Mouse (Mus musculus) cerebellum, postnatal 14 days (tissue): Measurements from ENCODE around the gene Tceal8.
"Not testable (repeated sequence)": the region's sequence is repeated elsewhere in the genome, so short reads cannot be mapped to it uniquely, and the experiment has no call there.

ENCODE experiments used
- DNase-seq, 2 experiments: peaks; one replicate each; pipeline ENCODE4 v3.0.0; 2021; ENCODE audit warnings: mixed read lengths in 2 of 2

Gene Tceal8

DNA sequence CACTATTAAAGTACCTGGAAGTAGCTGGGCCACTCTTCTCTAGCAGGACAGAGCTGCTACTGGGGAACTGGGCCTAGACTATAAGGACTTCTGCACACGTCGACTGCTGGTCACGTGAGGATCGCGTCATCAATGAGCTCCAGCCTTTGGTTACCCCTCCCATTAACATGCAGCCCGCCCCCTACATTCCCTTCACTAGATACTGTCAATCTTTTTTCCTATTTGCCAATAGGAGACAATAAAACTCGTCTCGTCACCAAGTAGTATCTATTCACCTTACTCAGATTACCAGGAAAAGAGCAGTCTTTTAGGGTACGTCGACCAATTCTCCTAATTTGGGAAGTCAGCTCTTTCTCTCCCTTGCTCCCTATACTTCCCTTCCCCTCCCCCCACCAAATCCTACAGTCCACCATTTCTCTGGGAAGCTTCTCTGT is at the start of gene Tceal8:
Tceal8 (minus strand) TSS at position 225 of the 434 bp plus-strand sequence.
- DNase-seq: peak; percentile 79 to 80

DNA sequence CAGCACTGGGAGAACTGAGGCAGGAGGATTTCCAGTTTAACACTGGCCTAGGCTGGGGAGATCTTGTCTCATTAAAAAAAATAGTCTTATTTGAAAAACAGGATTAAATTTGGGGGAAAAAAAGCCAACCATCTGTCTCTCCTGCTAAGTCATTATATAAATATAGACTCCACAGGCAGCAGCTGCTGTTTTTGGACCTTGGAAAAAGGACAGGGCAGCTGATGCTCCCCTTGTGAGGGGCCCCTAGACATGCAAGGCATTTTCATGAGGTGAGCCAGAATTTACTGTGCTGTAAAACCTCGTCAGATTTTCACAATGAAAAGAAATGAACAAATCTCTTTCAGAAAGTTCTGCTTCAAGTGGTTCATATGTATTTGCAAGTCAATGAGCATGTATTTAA is 44.2 kb upstream of the Tceal8 start:
- no peak for DNase-seq

DNA sequence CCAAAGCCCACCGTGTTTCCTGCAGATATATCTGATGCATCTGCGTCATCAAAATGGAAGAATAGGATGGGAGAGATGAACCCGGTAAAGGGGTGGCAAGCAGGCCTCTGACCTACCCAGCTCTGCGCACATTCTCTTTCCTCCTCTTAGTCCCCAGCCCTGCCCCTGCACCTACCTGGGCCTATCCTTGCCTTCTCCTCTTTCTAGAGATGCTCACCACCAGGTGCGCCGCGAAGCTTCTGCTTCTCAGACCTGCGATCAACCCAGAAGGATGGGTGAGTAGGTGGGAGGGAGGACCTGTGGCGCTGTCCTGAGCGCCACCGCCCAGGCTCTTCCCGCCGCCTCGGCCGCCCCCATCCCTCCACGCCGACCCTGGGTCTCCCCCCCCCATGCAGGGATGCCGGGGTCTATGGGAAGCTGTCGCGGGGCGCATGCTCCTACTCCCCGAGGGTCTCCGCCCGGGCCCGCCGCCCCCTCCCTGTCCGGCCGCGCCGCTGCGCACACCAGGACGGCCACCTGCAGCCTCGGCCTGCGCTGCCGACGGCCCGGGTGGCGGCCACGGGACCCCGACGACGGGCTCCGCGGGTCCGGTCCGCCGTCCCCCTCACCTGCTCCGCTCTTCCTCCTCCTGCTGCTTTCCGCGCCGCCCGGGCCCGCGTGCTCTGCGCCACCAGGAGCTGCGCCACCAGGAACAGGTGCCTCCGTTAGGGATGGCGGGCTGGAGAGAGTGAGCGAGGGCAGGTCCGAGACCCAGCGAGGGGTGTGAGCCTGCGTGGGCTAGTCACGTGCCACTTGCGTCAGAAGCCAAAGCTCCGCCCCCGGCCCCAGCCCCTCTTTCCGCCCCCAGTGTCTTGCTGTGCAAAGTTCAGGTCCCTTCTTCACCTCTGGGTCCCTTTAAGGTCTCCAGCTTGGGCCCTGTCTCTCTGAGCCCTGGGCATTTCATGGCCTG is 42.9 kb upstream of the Tceal8 start, which contains the start of the genes Tceal7 and Bex1:
Tceal7 (plus strand) TSS at position 51 of the 949 bp plus-strand sequence.
Bex1 (minus strand) TSS at position 785 of the 949 bp plus-strand sequence.
- peak in 1 of 2 experiments; percentile 22 for DNase-seq

DNA sequence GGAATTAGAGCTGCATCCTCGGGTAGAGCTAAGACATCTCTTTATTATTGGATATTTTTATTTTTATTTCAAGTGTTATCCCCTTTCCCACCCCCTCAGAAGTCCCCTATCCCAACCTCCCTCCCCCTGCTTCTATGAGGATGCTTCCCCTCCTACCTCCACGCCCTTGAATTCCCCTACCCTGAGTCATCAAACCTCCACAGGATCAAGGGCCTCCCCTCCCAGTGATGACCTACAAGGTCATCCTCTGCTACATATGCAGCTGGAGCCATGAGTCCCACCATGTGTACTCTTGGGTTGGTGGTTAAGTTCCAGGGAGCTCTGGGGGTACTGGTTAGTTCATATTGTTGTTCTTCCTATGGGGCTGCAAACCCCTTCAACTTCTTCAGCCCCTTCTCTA is 41.3 kb upstream of the Tceal8 start:
- no peak for DNase-seq

DNA sequence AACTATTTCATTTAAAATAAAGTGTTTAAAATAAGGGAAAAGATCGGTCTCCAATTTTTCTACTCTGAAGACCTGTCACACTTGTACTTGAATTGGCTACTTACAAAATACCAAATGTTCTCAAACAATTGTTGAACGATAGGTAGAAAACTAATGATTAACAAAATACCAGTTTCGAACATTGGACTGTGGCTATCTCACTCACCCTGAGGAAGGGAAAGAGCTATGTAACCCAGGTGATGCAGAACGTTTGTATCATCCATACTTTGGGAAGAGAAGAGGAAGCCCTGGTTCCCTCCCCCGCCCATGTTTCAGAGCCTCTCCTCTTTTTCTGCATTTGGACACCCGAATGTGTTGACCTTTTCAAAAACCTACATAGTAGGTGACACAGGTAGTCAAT is 32.3 kb upstream of the Tceal8 start:
- DNase-seq: no peak

DNA sequence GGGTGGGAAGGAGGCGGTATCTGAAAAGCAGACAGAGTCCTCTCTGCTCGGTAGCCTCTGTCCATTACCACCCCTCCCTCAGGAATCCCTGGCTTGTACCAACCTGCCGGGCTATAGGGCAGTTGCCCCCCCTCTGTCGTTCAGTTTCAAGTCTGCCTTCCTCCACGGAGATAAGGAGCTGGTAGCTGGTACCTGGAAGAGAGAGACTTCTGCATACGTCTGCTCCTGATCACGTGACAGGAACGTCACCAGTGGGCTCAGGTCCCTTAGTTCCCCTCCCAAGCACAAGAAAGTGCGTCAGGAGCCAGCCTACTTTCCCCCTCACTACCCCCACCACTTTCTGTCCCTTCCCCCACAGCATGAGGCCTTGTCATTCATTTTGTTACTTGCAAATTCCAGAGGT is 31.5 kb upstream of the Tceal8 start, which contains the start of gene Tceal5:
Tceal5 (minus strand) TSS at position 213 of the 403 bp plus-strand sequence.
- DNase-seq: peak; percentile 79 to 81

- peak in 1 of 2 experiments; percentile 38 for DNase-seq
Measured at GRCm38 (mm10) chrX:136203257-136203656, 31.1 kb upstream of the Tceal8 start.

DNA sequence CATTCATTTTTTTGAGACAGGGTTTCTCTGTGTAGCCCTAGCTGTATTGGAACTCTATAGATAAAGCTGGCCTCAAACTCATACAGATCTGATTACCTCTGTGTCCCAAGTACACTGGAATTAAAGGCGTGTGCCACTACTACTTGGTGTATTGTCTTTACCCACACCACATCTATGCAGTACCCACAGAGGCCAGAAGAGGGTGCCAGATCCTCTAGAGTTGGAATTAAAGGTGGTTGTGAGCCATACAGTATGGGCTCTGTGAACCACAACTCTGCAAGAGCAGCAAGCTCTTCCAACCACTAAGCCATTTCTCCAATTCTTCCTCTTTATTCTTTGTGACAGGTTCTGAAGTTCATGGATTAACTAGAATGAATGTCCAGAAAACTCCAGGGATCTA is 24.7 kb upstream of the Tceal8 start:
- peak; percentile 33 to 80 for DNase-seq

DNA sequence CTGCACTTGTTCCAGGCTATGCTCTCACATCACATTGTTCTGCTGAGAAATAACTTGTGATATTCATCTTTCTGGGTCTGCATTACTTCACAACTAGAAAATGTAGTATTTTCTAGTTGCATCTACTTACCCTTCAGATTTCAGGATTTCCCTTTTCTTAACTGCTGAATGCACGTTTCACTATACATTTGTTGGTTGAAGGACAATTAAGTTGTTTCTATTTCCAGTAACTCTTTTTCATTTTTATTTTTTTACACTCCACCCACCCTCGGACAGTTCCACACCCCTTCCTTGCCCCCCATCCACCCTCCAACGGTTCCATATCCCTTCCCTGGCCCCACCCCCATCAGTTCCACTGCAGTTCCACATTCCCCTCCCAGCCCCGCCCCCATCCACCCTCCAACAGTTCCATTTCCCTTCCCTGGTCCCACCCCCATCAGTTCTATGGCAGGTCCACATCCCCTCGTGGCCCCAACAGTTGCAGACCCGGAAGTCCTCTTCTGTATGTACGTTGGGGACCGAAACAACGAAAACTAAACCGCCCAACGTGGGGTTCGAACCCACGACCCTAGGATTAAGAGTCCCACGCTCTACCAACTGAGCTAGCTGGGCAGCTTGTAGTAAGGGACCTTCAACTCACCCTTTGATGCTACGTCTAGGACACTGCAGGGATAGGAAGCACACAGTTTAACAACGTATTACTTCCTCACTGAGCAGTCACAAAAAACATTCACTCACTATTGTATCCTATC is 23.2 kb upstream of the Tceal8 start:
- no peak for DNase-seq

- DNase-seq: no peak
Measured at GRCm38 (mm10) chrX:136183107-136183506, 11.0 kb upstream of the Tceal8 start.

GRCm38 (mm10) chrX:136180897-136181553 is 8.9 kb upstream of the Tceal8 start:
- no peak for DNase-seq

GRCm38 (mm10) chrX:136172786-136173185 is 644 bp upstream of the Tceal8 start:
- DNase-seq: peak in 1 of 2 experiments; percentile 6

GRCm38 (mm10) chrX:136171189-136172117 is 689 bp downstream of the Tceal8 start:
- peak; percentile 56 to 72 for DNase-seq

GRCm38 (mm10) chrX:136170625-136171024 is 1.5 kb downstream of the Tceal8 start:
- peak in 1 of 2 experiments; percentile 5 for DNase-seq

GRCm38 (mm10) chrX:136144195-136144594 is 27.9 kb downstream of the Tceal8 start:
- no peak for DNase-seq

DNA sequence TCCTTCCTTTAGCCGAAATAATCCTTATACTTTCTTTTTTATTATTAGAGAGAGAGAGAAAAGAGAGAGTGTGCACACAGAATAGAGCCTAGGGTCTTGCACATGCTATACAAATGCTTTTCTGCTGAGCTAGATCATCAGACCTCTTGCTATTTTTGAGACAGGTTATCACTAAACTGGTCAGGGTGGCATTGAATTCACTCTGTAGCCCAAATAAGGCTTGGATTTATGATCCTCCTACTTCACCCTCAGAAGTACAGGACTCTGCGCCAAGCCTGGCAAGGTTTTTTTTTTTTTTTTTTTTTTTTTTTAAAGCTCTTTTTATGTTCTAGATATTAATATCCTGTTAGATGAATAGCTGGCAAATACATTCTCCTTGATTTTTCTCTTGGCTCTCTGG is 28.4 kb downstream of the Tceal8 start:
- no peak for DNase-seq

DNA sequence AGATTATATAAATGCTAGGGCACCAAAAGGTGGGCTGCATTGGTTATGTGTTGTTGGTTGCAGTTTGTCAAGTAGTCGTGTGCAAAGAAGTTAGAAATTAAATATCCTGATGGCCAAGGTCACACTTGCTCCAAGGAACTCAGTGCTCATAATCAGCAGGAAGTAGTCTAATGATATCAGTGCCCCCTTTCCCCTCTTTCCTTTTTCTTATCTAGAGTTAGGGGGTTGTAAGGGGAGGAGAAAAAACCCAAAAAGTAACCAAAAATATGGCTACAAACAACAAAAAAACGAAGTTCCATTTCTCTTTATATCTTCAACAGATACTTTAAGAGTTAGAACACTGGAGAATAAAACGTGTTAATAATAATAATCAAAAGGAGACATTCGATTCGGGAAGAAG is 30.8 kb downstream of the Tceal8 start:
- no peak for DNase-seq

- peak; percentile 7 for DNase-seq
Measured at GRCm38 (mm10) chrX:136139640-136140004, 32.5 kb downstream of the Tceal8 start.

- not testable (repeated sequence) for DNase-seq
Measured at GRCm38 (mm10) chrX:136138827-136139639, 33.1 kb downstream of the Tceal8 start, which contains the start of gene Bex4. Gene Bex4 (plus strand): TSS chrX:136138996.

DNA sequence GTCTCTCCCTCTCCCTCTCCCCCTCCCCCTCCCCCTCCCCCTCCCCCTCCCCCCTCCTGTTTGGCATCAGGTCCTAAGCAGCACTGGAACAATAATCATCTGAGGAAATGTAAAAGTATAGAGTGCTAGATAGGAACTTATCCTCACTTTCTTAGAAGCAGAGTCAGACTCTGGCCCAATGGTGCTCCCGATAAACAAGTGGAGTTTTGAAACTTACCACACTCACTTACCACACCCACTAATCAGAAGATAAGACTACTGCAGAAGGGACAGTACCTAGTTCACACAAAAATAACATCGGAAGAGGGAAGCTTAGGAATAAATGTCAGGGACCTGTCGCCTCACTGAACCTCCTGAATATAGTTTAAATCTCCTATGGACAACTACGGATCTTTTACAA is 36.6 kb downstream of the Tceal8 start:
- no peak for DNase-seq

GRCm38 (mm10) chrX:136127744-136128064 is 44.4 kb downstream of the Tceal8 start:
- DNase-seq: peak; percentile 77
